Mouse (Mus musculus): ENCODE data around the gene Slc39a9.

GRCm38 (mm10) chr12:80658661-80659060 is 15.0 kb downstream of the Slc39a9 start:
- TF ChIP-seq GATA1 (IDR thresholded peaks at IDR 0.05; ENCODE audit: low read length) (no peak), TAL1 (IDR thresholded peaks at IDR 0.05; ENCODE audit: low read length) (no peak)

Measured in erythroblast, embryonic 14.5 days (primary cell).